9 mouse cellular contexts compared by ENCODE assay signal in genomic region chr4:42902174-42902573, GRCm38 (mm10). TPM values are rescaled to one million over a fixed set of nuclear protein-coding genes. Genes with fewer than 3 reads are reported as not detected.
A peak's percentile ranks its signal among the peaks of the same experiment; 100 is the strongest.
DNase-seq lines count a peak whose midpoint lies in the region; ATAC-seq and TF ChIP-seq lines count a peak whose summit lies in the region.
"Had no signal": no experiment of that assay in that cellular context is flagged by ENCODE, and none has a peak within 500 bp of the region (broad histone marks: within the 10 kb centered on the region; RNA-seq: fewer than 3 reads in every experiment).

No protein-coding gene starts in this region.

- H3K4me3 ChIP-seq in cerebellum, adult 2 months (replicated peaks; ENCODE audit: insufficient read depth, low read depth, low read length) = no peak overlapping the region
- H3K4me3 ChIP-seq in lung, adult 2 months (replicated peaks; ENCODE audit: extremely low read depth, low read depth, low read length) = no peak overlapping the region
- no peak overlapping the region for H3K4me3 ChIP-seq in midbrain, embryonic 15.5 days
- H3K4me3 ChIP-seq: hindbrain, embryonic 15.5 days had no signal

- no peak for ATAC-seq in monocyte, adult 5-6 weeks (replicated peaks; ENCODE audit: insufficient number of reproducible peaks, low FRiP score, low TSS enrichment, poor library complexity, severe bottlenecking)
- ATAC-seq in midbrain, embryonic 15.5 days (replicated peaks) = no peak

- H3K4me2 ChIP-seq in midbrain, embryonic 15.5 days = no peak overlapping the region
- H3K4me2 ChIP-seq: hindbrain, embryonic 15.5 days had no signal

- H3K9ac ChIP-seq in midbrain, embryonic 15.5 days = no peak overlapping the region
- H3K9ac ChIP-seq: hindbrain, embryonic 15.5 days had no signal

- no peak for TF ChIP-seq POLR2A in cerebellum, adult 2 months (IDR thresholded peaks at IDR 0.05; ENCODE audit: borderline replicate concordance, insufficient read depth, low read length)
- TF ChIP-seq POLR2A in lung, adult 2 months (IDR thresholded peaks at IDR 0.05; ENCODE audit: borderline replicate concordance, extremely low read depth, low read depth, low read length) = no peak

- 59% methylated on average over 9 of the region's 9 CpGs for WGBS in cerebellum, adult 2 months
- WGBS in lung, adult 2 months = 44% methylated on average over 9 of the region's 9 CpGs
- WGBS in midbrain, embryonic 15.5 days = 66% methylated on average over 9 of the region's 9 CpGs

- H3K36me3 ChIP-seq in midbrain, embryonic 15.5 days (replicated peaks) = no peaks in the 10 kb centered on the region
- H3K36me3 ChIP-seq: hindbrain, embryonic 15.5 days had no signal

- peaks cover 6% of the 10 kb centered on the region; the same call in 1 of the 2 replicates for H3K4me1 ChIP-seq in cerebellum, adult 2 months (ENCODE audit: control insufficient read depth, insufficient read depth, low read length)
- no peaks in the 10 kb centered on the region for H3K4me1 ChIP-seq in lung, adult 2 months (ENCODE audit: control insufficient read depth, insufficient read depth, low read length)
- H3K4me1 ChIP-seq in midbrain, embryonic 15.5 days = no peaks in the 10 kb centered on the region
- H3K4me1 ChIP-seq: hindbrain, embryonic 15.5 days had no signal

- no peaks in the 10 kb centered on the region for H3K9me3 ChIP-seq in midbrain, embryonic 15.5 days
- H3K9me3 ChIP-seq: hindbrain, embryonic 15.5 days had no signal

- no peak for DNase-seq in cerebellum, adult 2 months
- DNase-seq in cerebellum, adult 9-10 months = no peak
- no peak for DNase-seq in lung, adult 2 months
- no peak for DNase-seq in lung, postnatal 14 days
- DNase-seq in embryo, embryonic 9.5 days (ENCODE audit: extremely low spot score) = peak; percentile 19
- DNase-seq in retina, embryonic 14.5 days (ENCODE audit: low spot score) = peak; percentile 53

- no peaks in the 10 kb centered on the region for H3K27me3 ChIP-seq in cerebellum, adult 2 months (ENCODE audit: control insufficient read depth, insufficient read depth, low read length)
- H3K27me3 ChIP-seq in midbrain, embryonic 15.5 days (replicated peaks) = no peaks in the 10 kb centered on the region
- H3K27me3 ChIP-seq: hindbrain, embryonic 15.5 days had no signal

- TF ChIP-seq CTCF in cerebellum, adult 2 months (IDR thresholded peaks at IDR 0.05; ENCODE audit: borderline replicate concordance, insufficient read depth, low read depth, low read length) = peak; percentile 40; the same call in 1 of the 2 replicates
- peak; percentile 56 for TF ChIP-seq CTCF in lung, adult 2 months (IDR thresholded peaks at IDR 0.05; ENCODE audit: insufficient read depth, low read length)

- H3K27ac ChIP-seq in cerebellum, adult 2 months (ENCODE audit: insufficient read depth, low read length) = no peak overlapping the region
- H3K27ac ChIP-seq in midbrain, embryonic 15.5 days = no peak overlapping the region
- H3K27ac ChIP-seq: hindbrain, embryonic 15.5 days had no signal

RNA-seq across cellular contexts. Expression of gene Phf24, which starts 14.3 kb away (rescaled TPM):
- polyA plus RNA-seq in cerebellum, adult 2 months (2012; rRNA removed) = 79.9 and 84.1 TPM in 2 replicates
- polyA plus RNA-seq in lung, adult 2 months (2012; rRNA removed) = 7.6 and 10.3 TPM in 2 replicates
- total RNA-seq in monocyte, adult 5-6 weeks (2017) = 0.10 TPM in 1 of 3 replicates, not detected in the others
- polyA plus RNA-seq in midbrain, embryonic 15.5 days (2015; fragmentation: Nextera tagmentation; extraction: Ambion mirVana) = 40.5 and 41.2 TPM in 2 replicates

RNA-seq across cellular contexts. Expression of gene Fam205c, which starts 28.1 kb away (rescaled TPM):
- polyA plus RNA-seq in cerebellum, adult 2 months (2012; rRNA removed) = 0.10 TPM in 1 of 2 replicates, not detected in the other
- not detected in 2 replicates for polyA plus RNA-seq in lung, adult 2 months (2012; rRNA removed)
- not detected in 3 replicates for total RNA-seq in monocyte, adult 5-6 weeks (2017)
- 1.9 and 2.1 TPM in 2 replicates for polyA plus RNA-seq in midbrain, embryonic 15.5 days (2015; fragmentation: Nextera tagmentation; extraction: Ambion mirVana)

RNA-seq across cellular contexts. Expression of gene Gm12394, which starts 45.6 kb away (rescaled TPM):
- polyA plus RNA-seq in cerebellum, adult 2 months (2012; rRNA removed) = 0.10 and 0.11 TPM in 2 replicates
- not detected in 2 replicates for polyA plus RNA-seq in lung, adult 2 months (2012; rRNA removed)
- total RNA-seq in monocyte, adult 5-6 weeks (2017) = not detected in 3 replicates
- polyA plus RNA-seq in midbrain, embryonic 15.5 days (2015; fragmentation: Nextera tagmentation; extraction: Ambion mirVana) = 0.51 and 0.61 TPM in 2 replicates

RNA-seq across cellular contexts. Expression of gene Dnajb5, which starts 47.4 kb away (rescaled TPM):
- polyA plus RNA-seq in cerebellum, adult 2 months (2012; rRNA removed) = 55.0 and 58.7 TPM in 2 replicates
- 20.0 and 22.1 TPM in 2 replicates for polyA plus RNA-seq in lung, adult 2 months (2012; rRNA removed)
- total RNA-seq in monocyte, adult 5-6 weeks (2017) = 2.5 to 10.0 TPM (median 6.9 TPM) in 3 replicates
- polyA plus RNA-seq in midbrain, embryonic 15.5 days (2015; fragmentation: Nextera tagmentation; extraction: Ambion mirVana) = 51.5 and 53.0 TPM in 2 replicates

RNA-seq across cellular contexts. Expression of gene Fam205a1, which starts 48.5 kb away (rescaled TPM):
- 0.35 and 0.59 TPM in 2 replicates for polyA plus RNA-seq in cerebellum, adult 2 months (2012; rRNA removed)
- not detected in 2 replicates for polyA plus RNA-seq in lung, adult 2 months (2012; rRNA removed)
- not detected in 3 replicates for total RNA-seq in monocyte, adult 5-6 weeks (2017)
- polyA plus RNA-seq in midbrain, embryonic 15.5 days (2015; fragmentation: Nextera tagmentation; extraction: Ambion mirVana) = not detected in 2 replicates

Comparison
In these comparisons a context has a peak if more than half of its experiments do, and no peak if none do; other contexts are left out.
1. DNase-seq: peak in embryo, embryonic 9.5 days (single experiment) and retina, embryonic 14.5 days (single experiment); none in cerebellum, adult 2 months (0 of 2), cerebellum, adult 9-10 months (single experiment), lung, adult 2 months (single experiment) and lung, postnatal 14 days (single experiment).